Mouse (Mus musculus): ENCODE measurements around the gene Aktip. TPM values are rescaled to one million over a fixed set of nuclear protein-coding genes. Genes with fewer than 3 reads are reported as not detected.

Aktip gene
- total RNA-seq (2023), result 16.5 TPM

GRCm38 (mm10) chr8:91199876-91200275 is at the start of gene Aktip:
Gene Aktip (minus strand): TSS chr8:91199976.

GRCm38 (mm10) chr8:91069834-91070233 is 129.9 kb downstream of the Aktip start, which contains the start of gene Rbl2:
Gene Rbl2 (plus strand): TSS chr8:91070057.

Other genes with a start within 250 kb of the Aktip start
- 99.0 TPM for gene Rbl2, start 129.9 kb downstream of the Aktip start, total RNA-seq (2023)
- gene Rpgrip1l, start 113.3 kb upstream of the Aktip start, total RNA-seq (2023), result 6.1 TPM
- gene Fto, start 113.5 kb upstream of the Aktip start, total RNA-seq (2023), result 56.3 TPM